8 mouse cellular contexts compared by ENCODE assay signal in the genomic region with DNA sequence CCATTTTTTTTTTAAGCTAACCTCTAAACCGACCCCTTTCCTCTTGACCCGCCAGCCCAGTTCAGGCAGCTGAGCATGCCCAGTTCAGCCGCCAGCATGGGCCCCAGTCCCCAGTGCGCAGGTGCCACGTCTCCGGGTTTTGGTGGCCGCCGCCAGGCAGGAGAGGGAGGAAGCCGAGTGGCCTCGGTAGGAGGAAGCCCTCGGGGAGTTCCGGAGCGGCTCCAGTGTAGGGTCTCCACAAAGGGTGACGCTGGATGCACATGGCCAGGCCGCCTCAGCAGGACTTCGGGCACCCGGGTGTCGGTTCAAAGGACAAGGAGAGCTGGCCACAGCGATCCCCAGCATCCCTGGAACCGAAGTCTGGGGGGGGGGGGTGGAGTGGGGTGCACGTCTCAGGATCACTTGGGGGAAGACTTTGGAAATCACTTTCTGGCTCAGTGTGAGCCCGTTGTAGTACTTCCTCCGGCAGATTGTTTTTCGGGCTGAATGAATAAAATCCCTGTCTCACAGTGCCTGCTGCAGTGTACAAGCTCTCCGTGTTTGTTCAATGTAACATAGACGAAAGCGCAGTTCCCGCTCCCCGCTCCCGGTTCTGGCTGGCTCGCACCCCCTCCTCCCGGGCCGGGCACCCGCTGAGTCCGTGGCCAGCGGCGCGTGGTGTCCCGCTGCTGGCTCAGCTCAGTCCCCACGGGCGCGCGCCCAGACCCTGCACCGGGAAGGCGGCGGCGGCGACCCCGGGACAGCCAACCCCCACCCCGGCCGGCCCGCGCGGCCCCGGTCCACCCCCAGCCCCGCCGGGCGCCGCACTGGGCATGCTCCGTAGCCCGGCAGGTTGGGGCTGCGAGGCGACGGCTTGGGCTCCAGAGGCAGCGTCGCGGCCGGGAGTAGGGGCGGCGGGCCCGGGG. TPM values are rescaled to one million over a fixed set of nuclear protein-coding genes. Genes with fewer than 3 reads are reported as not detected.
DNase-seq lines count a peak whose midpoint lies in the region; ATAC-seq and TF ChIP-seq lines count a peak whose summit lies in the region.

A gene (plus strand): TSS at position 526 of the 905 bp plus-strand sequence.

- intact Hi-C loops in heart, postnatal 25 days (cut with DNase I): loop anchor here (1.0 to 5.0 kb wide), 4 partner anchors 81 to 269 kb away; no protein-coding TSS in a partner anchor

- 0 out of 2 replicates have a peak, but pooled peaks have one; percentile 5 for TF ChIP-seq CTCF in forebrain, postnatal 0 days (IDR thresholded peaks at IDR 0.05; ENCODE audit: low read depth)

- H3K27me3 ChIP-seq in forebrain, postnatal 0 days (ENCODE audit: insufficient read depth, low read length): no peaks in the 10 kb centered on the region
- peaks cover 4% of the 10 kb centered on the region; the same call in 1 of the 2 replicates for H3K27me3 ChIP-seq in liver, embryonic 16.5 days (ENCODE audit: control insufficient read depth, insufficient read depth, low read depth, low read length)
- no peaks in the 10 kb centered on the region for H3K27me3 ChIP-seq in neural tube, embryonic 11.5 days (ENCODE audit: control insufficient read depth, insufficient read depth, low read length)
- no peaks in the 10 kb centered on the region for H3K27me3 ChIP-seq in stomach, embryonic 15.5 days (replicated peaks)

- no peaks in the 10 kb centered on the region for H3K9me3 ChIP-seq in forebrain, postnatal 0 days (ENCODE audit: low read length)
- no peaks in the 10 kb centered on the region for H3K9me3 ChIP-seq in liver, embryonic 16.5 days (replicated peaks; ENCODE audit: control insufficient read depth, low read length)
- H3K9me3 ChIP-seq in neural tube, embryonic 11.5 days (ENCODE audit: control insufficient read depth, low read length): no peaks in the 10 kb centered on the region
- no peaks in the 10 kb centered on the region for H3K9me3 ChIP-seq in stomach, embryonic 15.5 days

- H3K4me1 ChIP-seq in forebrain, postnatal 0 days (ENCODE audit: insufficient read depth): 0 out of 2 replicates have a peak, but pooled peaks cover 4% of the 10 kb centered on the region
- H3K4me1 ChIP-seq in liver, embryonic 16.5 days (ENCODE audit: control insufficient read depth, low read depth, low read length): no peaks in the 10 kb centered on the region; the same call in 1 of the 2 replicates
- no peaks in the 10 kb centered on the region for H3K4me1 ChIP-seq in neural tube, embryonic 11.5 days (ENCODE audit: control insufficient read depth, insufficient read depth, low read length)
- H3K4me1 ChIP-seq in stomach, embryonic 15.5 days: no peaks in the 10 kb centered on the region

- H3K4me3 ChIP-seq in forebrain, postnatal 0 days (ENCODE audit: low read depth, low read length): peak within 1 kb of the TSS; percentile 83
- peak within 1 kb of the TSS; percentile 71 for H3K4me3 ChIP-seq in liver, embryonic 16.5 days (ENCODE audit: low read depth, low read length)
- peak within 1 kb of the TSS; percentile 81 for H3K4me3 ChIP-seq in neural tube, embryonic 11.5 days (ENCODE audit: low read depth, low read length)
- H3K4me3 ChIP-seq in stomach, embryonic 15.5 days (replicated peaks): peak within 1 kb of the TSS; percentile 87

- H3K36me3 ChIP-seq in forebrain, postnatal 0 days (ENCODE audit: insufficient read depth): no peaks in the 10 kb centered on the region
- H3K36me3 ChIP-seq in liver, embryonic 16.5 days (ENCODE audit: control insufficient read depth, insufficient read depth): no peaks in the 10 kb centered on the region
- H3K36me3 ChIP-seq in neural tube, embryonic 11.5 days (ENCODE audit: control insufficient read depth, insufficient read depth, low read length): no peaks in the 10 kb centered on the region
- H3K36me3 ChIP-seq in stomach, embryonic 15.5 days: no peaks in the 10 kb centered on the region

- peak; percentile 91 for DNase-seq in ES-CJ7 (ENCODE audit: low read depth, low spot score)
- DNase-seq in cerebellum, adult 11-12 months: peak; percentile 91
- peak; percentile 84 for DNase-seq in forebrain, postnatal 0 days
- DNase-seq in heart, postnatal 25 days (ENCODE audit: low spot score): peak; percentile 83
- peak; percentile 25 for DNase-seq in large intestine, adult 2 months (ENCODE audit: low read depth, low spot score)
- peak; percentile 86 for DNase-seq in neural tube, embryonic 11.5 days (ENCODE audit: low spot score)

- ATAC-seq in forebrain, postnatal 0 days: peak; percentile 93
- peak; percentile 80 for ATAC-seq in liver, embryonic 16.5 days (ENCODE audit: low read depth)
- peak; percentile 95 for ATAC-seq in neural tube, embryonic 11.5 days (ENCODE audit: insufficient read depth, low FRiP score, low TSS enrichment)
- peak; percentile 89 for ATAC-seq in stomach, embryonic 15.5 days (ENCODE audit: insufficient read depth, low FRiP score, low read depth)

- H3K9ac ChIP-seq in forebrain, postnatal 0 days: peak within 1 kb of the TSS; percentile 79
- H3K9ac ChIP-seq in liver, embryonic 16.5 days (ENCODE audit: low read depth, low read length): peak within 1 kb of the TSS; percentile 68
- peak within 1 kb of the TSS; percentile 95 for H3K9ac ChIP-seq in neural tube, embryonic 11.5 days (ENCODE audit: low read length)
- peak within 1 kb of the TSS; percentile 85 for H3K9ac ChIP-seq in stomach, embryonic 15.5 days

- under 1% methylated on average over 61 of the region's 71 CpGs for WGBS in forebrain, postnatal 0 days
- 1% methylated on average over 71 of the region's 71 CpGs for WGBS in large intestine, adult 2 months
- WGBS in liver, embryonic 16.5 days (ENCODE audit: insufficient replicate concordance): under 1% methylated on average over 59 of the region's 71 CpGs
- WGBS in neural tube, embryonic 11.5 days: under 1% methylated on average over 44 of the region's 71 CpGs
- under 1% methylated on average over 69 of the region's 71 CpGs for WGBS in stomach, embryonic 15.5 days

- peak within 1 kb of the TSS; percentile 70 for H3K4me2 ChIP-seq in forebrain, postnatal 0 days (ENCODE audit: low read depth)
- H3K4me2 ChIP-seq in liver, embryonic 16.5 days (ENCODE audit: low read depth, low read length): peak within 1 kb of the TSS; percentile 79
- peak within 1 kb of the TSS; percentile 67 for H3K4me2 ChIP-seq in neural tube, embryonic 11.5 days (ENCODE audit: low read depth)
- peak within 1 kb of the TSS; percentile 81 for H3K4me2 ChIP-seq in stomach, embryonic 15.5 days

- peak within 1 kb of the TSS; percentile 95 for H3K27ac ChIP-seq in forebrain, postnatal 0 days (ENCODE audit: low read depth, low read length)
- peak within 1 kb of the TSS; percentile 70 for H3K27ac ChIP-seq in liver, embryonic 16.5 days (ENCODE audit: low read length)
- peak within 1 kb of the TSS; percentile 97 for H3K27ac ChIP-seq in neural tube, embryonic 11.5 days (ENCODE audit: low read depth, low read length)
- H3K27ac ChIP-seq in stomach, embryonic 15.5 days: peak within 1 kb of the TSS; percentile 93

RNA-seq across cellular contexts. Expression of the gene that starts here (rescaled TPM):
- 32.1 and 39.7 TPM in 2 replicates for total RNA-seq in forebrain, postnatal 0 days (2014; rRNA removed)
- 5.5 and 15.5 TPM in 2 replicates for polyA plus RNA-seq in forebrain, postnatal 0 days (2015; fragmentation: Nextera tagmentation; extraction: Ambion mirVana)
- total RNA-seq in heart, postnatal 25 days (2021): 10 to 100 TPM; 71.2 to 71.9 TPM
- 2.2 and 3.5 TPM in 2 replicates for polyA plus RNA-seq in large intestine, adult 2 months (2012; rRNA removed)
- 1.6 and 2.3 TPM in 2 replicates for polyA plus RNA-seq in liver, embryonic 16.5 days (2015; fragmentation: Nextera tagmentation; extraction: Ambion mirVana)
- 16.5 and 16.7 TPM in 2 replicates for polyA plus RNA-seq in neural tube, embryonic 11.5 days (2014; fragmentation: Nextera tagmentation; extraction: Ambion mirVana)
- polyA plus RNA-seq in stomach, embryonic 15.5 days (2015; fragmentation: Nextera tagmentation; extraction: Ambion mirVana): 24.7 and 29.3 TPM in 2 replicates

Comparison
In these comparisons a context has a peak if more than half of its experiments do, and no peak if none do; other contexts are left out.
1. Peak in every context shown above with its lines: DNase-seq, ATAC-seq, H3K4me3 ChIP-seq and H3K27ac ChIP-seq.
2. DNase-seq: peak in every context shown above with its lines; median percentile 91 in ES-CJ7; 91 in cerebellum, adult 11-12 months; 86 in neural tube, embryonic 11.5 days; 84 in forebrain, postnatal 0 days; 83 in heart, postnatal 25 days; 25 in large intestine, adult 2 months.